Mouse (Mus musculus): ENCODE data around the gene Tsx. TPM values are rescaled to one million over a fixed set of nuclear protein-coding genes. Genes with fewer than 3 reads are reported as not detected.

The Tsx gene
- not detected for total RNA-seq (2023)

GRCm38 (mm10) chrX:103414167-103414566 is at the start of gene Tsx:
TSS of gene Tsx (plus strand) at chrX:103414467.

DNA sequence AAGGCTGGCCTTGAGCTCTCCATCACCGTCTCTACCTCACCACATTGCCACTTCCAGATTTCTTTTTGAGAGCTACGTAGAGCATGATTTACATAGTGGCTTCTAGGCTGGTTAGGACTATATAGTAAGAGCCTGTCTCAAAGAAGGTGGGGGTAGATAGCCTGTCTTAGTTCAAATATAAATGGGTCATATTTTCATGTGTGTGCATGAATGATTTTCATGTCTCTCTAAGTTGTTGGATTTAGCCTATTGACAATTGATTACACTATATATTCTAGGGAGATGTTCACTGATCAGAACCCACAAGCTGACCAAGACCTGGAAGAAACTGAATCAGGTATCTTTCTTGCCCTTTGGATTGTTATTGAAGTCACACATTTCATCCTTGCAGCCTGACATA is 7.4 kb downstream of the Tsx start, which contains the start of gene Gm26992:
Gene Gm26992, plus strand, starts transcription at position 301 of the 400 bp plus-strand sequence.

Other genes starting within 250 kb of the Tsx start
- gene Nap1l2, start 227.8 kb upstream of the Tsx start, total RNA-seq (2023): under 1 TPM; 0.26 to 0.27 TPM
- gene Cdx4, start 93.1 kb upstream of the Tsx start, total RNA-seq (2023): not detected
- under 1 TPM; 0.18 to 0.24 TPM for gene Chic1, start 58.0 kb upstream of the Tsx start, total RNA-seq (2023)
- not detected for gene Gm26992, start 7.5 kb downstream of the Tsx start, total RNA-seq (2023)
- not detected for gene Zcchc13, start 216.1 kb downstream of the Tsx start, total RNA-seq (2023)